Mouse (Mus musculus): ENCODE measurements around the gene Tmem120b.

DNA sequence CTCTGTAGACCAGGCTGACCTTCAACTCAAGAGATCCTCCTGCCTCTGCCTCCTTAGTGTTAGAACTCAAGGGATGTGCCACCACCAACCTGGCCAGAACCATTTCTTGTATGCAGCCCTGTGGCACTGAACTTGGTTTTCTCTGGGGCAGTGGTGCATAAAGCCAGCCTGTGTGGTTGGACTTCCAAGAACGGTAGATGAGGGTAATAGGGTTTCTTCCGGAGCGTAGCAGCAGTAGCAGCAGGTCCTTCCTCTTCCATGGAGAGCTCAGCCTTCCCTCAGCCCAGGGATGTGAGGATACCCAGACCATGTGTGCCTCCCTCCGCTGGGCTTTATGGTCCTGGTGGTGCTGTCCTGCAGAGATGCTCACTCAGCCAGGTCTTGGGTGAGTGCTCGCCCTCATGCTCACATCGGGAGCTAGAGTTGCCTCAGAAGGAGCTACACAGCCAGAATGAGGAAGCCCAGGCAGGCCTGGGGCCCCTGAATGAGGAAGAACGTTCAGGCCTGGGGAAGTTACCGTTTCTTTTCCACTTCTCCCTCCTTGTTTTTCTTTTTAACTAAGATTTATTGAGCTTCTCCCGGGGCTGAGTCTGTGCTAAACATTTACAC lies 43.1 kb upstream of the Tmem120b start:
- TF ChIP-seq CTCF (IDR thresholded peaks at IDR 0.05; ENCODE audit: control insufficient read depth, insufficient read depth, low read length) (no peak), POLR2A (IDR thresholded peaks at IDR 0.05; ENCODE audit: borderline replicate concordance, control insufficient read depth, low read depth, low read length) (peak; percentile 33; the same call in 1 of the 2 replicates)
